Mouse (Mus musculus): ENCODE results near the gene Sgip1. TPM values are rescaled to one million over a fixed set of nuclear protein-coding genes. Genes with fewer than 3 reads are reported as not detected.

Gene Sgip1
- polyA plus RNA-seq, 1 experiment from 2014 or later = 10.9 TPM

- ATAC-seq (replicated peaks; ENCODE audit: insufficient number of reproducible peaks, low FRiP score, low TSS enrichment, low read depth) (no peak), DNase-seq (ENCODE audit: low spot score) (no peak)
- Histone ChIP-seq H3K36me3 (replicated peaks; ENCODE audit: control insufficient read depth, insufficient read depth, low read depth, low read length) (no peaks in the 10 kb centered on the region), H3K4me3 (ENCODE audit: low read depth, low read length) (no peak overlapping the region), H3K27ac (replicated peaks; ENCODE audit: low read depth, low read length) (no peak overlapping the region), H3K9me3 (replicated peaks; ENCODE audit: control insufficient read depth, low read length) (no peaks in the 10 kb centered on the region), H3K4me2 (ENCODE audit: low read depth, low read length) (no peak overlapping the region), H3K4me1 (ENCODE audit: control insufficient read depth, insufficient read depth, low read length) (no peaks in the 10 kb centered on the region), H3K27me3 (ENCODE audit: control insufficient read depth, insufficient read depth, low read length) (no peaks in the 10 kb centered on the region), H3K9ac (replicated peaks; ENCODE audit: low read length) (no peak overlapping the region)
- WGBS = 81% methylated on average over 5 of the region's 5 CpGs
Observed at GRCm38 (mm10) chr4:102899683-102900082, 158.6 kb downstream of the Sgip1 start.

- Histone ChIP-seq H3K4me3 (ENCODE audit: low read depth, low read length) (no peak overlapping the region), H3K27me3 (ENCODE audit: control insufficient read depth, insufficient read depth, low read length) (no peaks in the 10 kb centered on the region), H3K4me1 (ENCODE audit: control insufficient read depth, insufficient read depth, low read length) (no peaks in the 10 kb centered on the region), H3K4me2 (ENCODE audit: low read depth, low read length) (no peak overlapping the region), H3K27ac (replicated peaks; ENCODE audit: low read depth, low read length) (no peak overlapping the region), H3K36me3 (replicated peaks; ENCODE audit: control insufficient read depth, insufficient read depth, low read depth, low read length) (no peaks in the 10 kb centered on the region), H3K9me3 (replicated peaks; ENCODE audit: control insufficient read depth, low read length) (no peaks in the 10 kb centered on the region), H3K9ac (replicated peaks; ENCODE audit: low read length) (no peak overlapping the region)
- DNase-seq (ENCODE audit: low spot score) (no peak), ATAC-seq (replicated peaks; ENCODE audit: insufficient number of reproducible peaks, low FRiP score, low TSS enrichment, low read depth) (no peak)
- WGBS = 90% methylated on average over 6 of the region's 6 CpGs
Observed at GRCm38 (mm10) chr4:102900166-102900565, 159.1 kb downstream of the Sgip1 start.

GRCm38 (mm10) chr4:102907843-102908427 lies 166.8 kb downstream of the Sgip1 start:
- Histone ChIP-seq H3K27me3 (ENCODE audit: control insufficient read depth, insufficient read depth, low read length) (no peaks in the 10 kb centered on the region), H3K27ac (replicated peaks; ENCODE audit: low read depth, low read length) (no peak overlapping the region), H3K36me3 (replicated peaks; ENCODE audit: control insufficient read depth, insufficient read depth, low read depth, low read length) (no peaks in the 10 kb centered on the region), H3K4me2 (ENCODE audit: low read depth, low read length) (no peak overlapping the region), H3K9me3 (replicated peaks; ENCODE audit: control insufficient read depth, low read length) (no peaks in the 10 kb centered on the region), H3K9ac (replicated peaks; ENCODE audit: low read length) (no peak overlapping the region), H3K4me3 (ENCODE audit: low read depth, low read length) (no peak overlapping the region), H3K4me1 (ENCODE audit: control insufficient read depth, insufficient read depth, low read length) (no peaks in the 10 kb centered on the region)
- DNase-seq (ENCODE audit: low spot score) (no peak), ATAC-seq (replicated peaks; ENCODE audit: insufficient number of reproducible peaks, low FRiP score, low TSS enrichment, low read depth) (no peak)
- WGBS = 79% methylated on average over 7 of the region's 7 CpGs

DNA sequence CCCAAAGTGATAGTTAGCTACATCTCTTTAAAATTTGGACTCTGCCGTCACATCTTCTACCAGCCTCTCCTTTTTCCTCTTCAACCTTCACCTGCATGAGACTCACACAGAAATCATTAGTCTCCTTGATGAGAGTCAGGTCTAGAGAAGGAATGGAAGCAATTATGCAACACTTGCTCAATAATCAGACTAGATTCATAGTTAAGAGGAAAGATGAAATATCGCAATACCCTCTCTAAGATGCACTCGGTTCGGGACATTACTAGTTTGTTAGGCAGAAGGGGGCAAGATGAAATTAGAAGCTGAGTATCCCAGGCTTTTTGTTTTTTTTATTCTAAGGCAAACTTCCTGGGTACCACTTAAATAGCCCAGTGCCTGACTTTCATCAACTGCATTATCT lies 169.1 kb downstream of the Sgip1 start:
- no peak for DNase-seq (ENCODE audit: low spot score)

GRCm38 (mm10) chr4:102913176-102913575 lies 172.1 kb downstream of the Sgip1 start:
- no peak overlapping the region for H3K9ac ChIP-seq (replicated peaks; ENCODE audit: low read length)
- H3K4me1 ChIP-seq (ENCODE audit: control insufficient read depth, insufficient read depth, low read length) = no peaks in the 10 kb centered on the region
- H3K9me3 ChIP-seq (replicated peaks; ENCODE audit: control insufficient read depth, low read length) = no peaks in the 10 kb centered on the region
- no peak overlapping the region for H3K4me2 ChIP-seq (ENCODE audit: low read depth, low read length)
- no peak for DNase-seq (ENCODE audit: low spot score)
- WGBS = 89% methylated on average over 3 of the region's 3 CpGs
- ATAC-seq (replicated peaks; ENCODE audit: insufficient number of reproducible peaks, low FRiP score, low TSS enrichment, low read depth) = no peak
- H3K27ac ChIP-seq (replicated peaks; ENCODE audit: low read depth, low read length) = no peak overlapping the region
- no peaks in the 10 kb centered on the region for H3K36me3 ChIP-seq (replicated peaks; ENCODE audit: control insufficient read depth, insufficient read depth, low read depth, low read length)
- H3K4me3 ChIP-seq (ENCODE audit: low read depth, low read length) = no peak overlapping the region
- H3K27me3 ChIP-seq (ENCODE audit: control insufficient read depth, insufficient read depth, low read length) = no peaks in the 10 kb centered on the region

More for the DNA sequence above, 169.1 kb downstream of the Sgip1 start:
- Histone ChIP-seq H3K4me2 (ENCODE audit: low read depth, low read length) (no peak overlapping the region), H3K4me1 (ENCODE audit: control insufficient read depth, insufficient read depth, low read length) (no peaks in the 10 kb centered on the region), H3K36me3 (replicated peaks; ENCODE audit: control insufficient read depth, insufficient read depth, low read depth, low read length) (no peaks in the 10 kb centered on the region), H3K27me3 (ENCODE audit: control insufficient read depth, insufficient read depth, low read length) (no peaks in the 10 kb centered on the region), H3K9me3 (replicated peaks; ENCODE audit: control insufficient read depth, low read length) (no peaks in the 10 kb centered on the region), H3K27ac (replicated peaks; ENCODE audit: low read depth, low read length) (no peak overlapping the region), H3K4me3 (ENCODE audit: low read depth, low read length) (no peak overlapping the region), H3K9ac (replicated peaks; ENCODE audit: low read length) (no peak overlapping the region)
- 87% methylated on average over 4 of the region's 4 CpGs for WGBS
- no peak for ATAC-seq (replicated peaks; ENCODE audit: insufficient number of reproducible peaks, low FRiP score, low TSS enrichment, low read depth)

GRCm38 (mm10) chr4:102913700-102914327 lies 172.7 kb downstream of the Sgip1 start:
- Histone ChIP-seq H3K9me3 (replicated peaks; ENCODE audit: control insufficient read depth, low read length) (no peaks in the 10 kb centered on the region), H3K27me3 (ENCODE audit: control insufficient read depth, insufficient read depth, low read length) (no peaks in the 10 kb centered on the region), H3K4me1 (ENCODE audit: control insufficient read depth, insufficient read depth, low read length) (no peaks in the 10 kb centered on the region), H3K27ac (replicated peaks; ENCODE audit: low read depth, low read length) (no peak overlapping the region), H3K4me3 (ENCODE audit: low read depth, low read length) (no peak overlapping the region), H3K36me3 (replicated peaks; ENCODE audit: control insufficient read depth, insufficient read depth, low read depth, low read length) (no peaks in the 10 kb centered on the region), H3K4me2 (ENCODE audit: low read depth, low read length) (no peak overlapping the region), H3K9ac (replicated peaks; ENCODE audit: low read length) (no peak overlapping the region)
- 74% methylated on average over 5 of the region's 5 CpGs for WGBS
- DNase-seq (ENCODE audit: low spot score) (no peak), ATAC-seq (replicated peaks; ENCODE audit: insufficient number of reproducible peaks, low FRiP score, low TSS enrichment, low read depth) (no peak)

DNA sequence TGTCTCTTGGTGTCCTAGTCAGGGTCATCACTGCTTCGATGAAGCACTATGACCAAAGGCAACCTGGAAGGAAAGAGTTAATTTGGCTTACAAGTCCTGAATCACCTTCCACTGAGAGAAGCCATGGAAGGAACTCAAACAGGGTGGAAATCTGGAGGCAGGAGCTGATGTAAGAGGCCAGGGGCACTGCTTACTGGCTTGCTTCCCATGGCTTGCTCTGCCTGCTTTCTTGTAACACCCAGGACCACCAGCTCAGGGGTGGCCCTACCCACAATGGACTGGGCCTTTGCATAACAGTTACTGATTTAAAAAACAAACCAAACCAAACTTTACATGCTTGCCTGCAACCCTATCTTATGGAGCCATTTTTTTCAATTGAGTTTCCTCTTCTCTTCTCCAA lies 177.1 kb downstream of the Sgip1 start:
- H3K4me2 ChIP-seq (ENCODE audit: low read depth, low read length) = no peak overlapping the region
- H3K9me3 ChIP-seq (replicated peaks; ENCODE audit: control insufficient read depth, low read length) = no peaks in the 10 kb centered on the region
- H3K36me3 ChIP-seq (replicated peaks; ENCODE audit: control insufficient read depth, insufficient read depth, low read depth, low read length) = no peaks in the 10 kb centered on the region
- H3K27ac ChIP-seq (replicated peaks; ENCODE audit: low read depth, low read length) = no peak overlapping the region
- WGBS = 90% methylated on average over 1 of the region's 1 CpGs
- ATAC-seq (replicated peaks; ENCODE audit: insufficient number of reproducible peaks, low FRiP score, low TSS enrichment, low read depth) = no peak
- no peak overlapping the region for H3K9ac ChIP-seq (replicated peaks; ENCODE audit: low read length)
- H3K27me3 ChIP-seq (ENCODE audit: control insufficient read depth, insufficient read depth, low read length) = no peaks in the 10 kb centered on the region
- no peak for DNase-seq (ENCODE audit: low spot score)
- H3K4me3 ChIP-seq (ENCODE audit: low read depth, low read length) = no peak overlapping the region
- no peaks in the 10 kb centered on the region for H3K4me1 ChIP-seq (ENCODE audit: control insufficient read depth, insufficient read depth, low read length)

GRCm38 (mm10) chr4:102929491-102929890 lies 188.4 kb downstream of the Sgip1 start:
- Histone ChIP-seq H3K4me2 (ENCODE audit: low read depth, low read length) (no peak overlapping the region), H3K9me3 (replicated peaks; ENCODE audit: control insufficient read depth, low read length) (no peaks in the 10 kb centered on the region)
- WGBS = 47% methylated on average over 3 of the region's 4 CpGs

More at GRCm38 (mm10) chr4:102929491-102929890, 188.4 kb downstream of the Sgip1 start:
- ATAC-seq (replicated peaks; ENCODE audit: insufficient number of reproducible peaks, low FRiP score, low TSS enrichment, low read depth) = no peak
- H3K9ac ChIP-seq (replicated peaks; ENCODE audit: low read length) = no peak overlapping the region
- H3K4me1 ChIP-seq (ENCODE audit: control insufficient read depth, insufficient read depth, low read length) = no peaks in the 10 kb centered on the region
- DNase-seq (ENCODE audit: low spot score) = no peak
- H3K4me3 ChIP-seq (ENCODE audit: low read depth, low read length) = no peak overlapping the region
- H3K36me3 ChIP-seq (replicated peaks; ENCODE audit: control insufficient read depth, insufficient read depth, low read depth, low read length) = no peaks in the 10 kb centered on the region
- no peak overlapping the region for H3K27ac ChIP-seq (replicated peaks; ENCODE audit: low read depth, low read length)
- no peaks in the 10 kb centered on the region for H3K27me3 ChIP-seq (ENCODE audit: control insufficient read depth, insufficient read depth, low read length)

Data from embryonic facial prominence, embryonic 11.5 days (tissue).